Mouse (Mus musculus) hindbrain, embryonic 10.5 days (tissue): Measurements from ENCODE around the gene Gnl2. TPM values are rescaled to one million over a fixed set of nuclear protein-coding genes. Genes with fewer than 3 reads are reported as not detected.

Experiments used
- polyA plus RNA-seq: library from polyadenylated mRNA; unstranded; fragments of >200 nt; fragmentation: Nextera tagmentation; extraction: Ambion mirVana; gene quantifications from 2 replicates; pipeline ENCODE4 v1.2.1, GENCODE M21; 2016

Gene Gnl2
- polyA plus RNA-seq, 1 experiment from 2014 or later, result 76.8 TPM

Other genes with a start within 250 kb of the Gnl2 start
- 19.0 and 20.4 TPM in 2 replicates for gene Mtf1, start 214.5 kb upstream of the Gnl2 start, polyA plus RNA-seq
- gene Yrdc, start 165.9 kb upstream of the Gnl2 start, polyA plus RNA-seq, result 38.3 and 48.2 TPM in 2 replicates
- gene 1110065P20Rik, start 165.4 kb upstream of the Gnl2 start, polyA plus RNA-seq, result 47.9 and 61.7 TPM in 2 replicates
- gene Maneal, start 154.4 kb upstream of the Gnl2 start, polyA plus RNA-seq, result 3.7 and 8.8 TPM in 2 replicates
- 3.8 and 7.6 TPM in 2 replicates for gene Epha10, start 135.7 kb upstream of the Gnl2 start, polyA plus RNA-seq
- 13.3 and 18.0 TPM in 2 replicates for gene 9930104L06Rik, start 79.5 kb upstream of the Gnl2 start, polyA plus RNA-seq
- gene Cdca8, start 77.3 kb upstream of the Gnl2 start, polyA plus RNA-seq, result 224 and 253 TPM in 2 replicates
- gene Rspo1, start 30.2 kb upstream of the Gnl2 start, polyA plus RNA-seq, result 14.8 and 17.4 TPM in 2 replicates
- 0.36 and 0.92 TPM in 2 replicates for gene Dnali1, start 49.1 kb downstream of the Gnl2 start, polyA plus RNA-seq
- gene Snip1, start 50.1 kb downstream of the Gnl2 start, polyA plus RNA-seq, result 29.2 and 30.7 TPM in 2 replicates
- gene Meaf6, start 68.5 kb downstream of the Gnl2 start, polyA plus RNA-seq, result 85.1 and 92.8 TPM in 2 replicates
- gene Zc3h12a, start 111.3 kb downstream of the Gnl2 start, polyA plus RNA-seq, result 0.20 and 0.65 TPM in 2 replicates